Mouse (Mus musculus): ENCODE data around the gene Ccdc43. TPM values are rescaled to one million over a fixed set of nuclear protein-coding genes. Genes with fewer than 3 reads are reported as not detected.

The Ccdc43 gene
- polyA plus RNA-seq (2016; fragmentation: Nextera tagmentation; extraction: Ambion mirVana), result 52.4 and 54.9 TPM in 2 replicates

GRCm38 (mm10) chr11:102697338-102698017 lies at the start of gene Ccdc43:
TSS of gene Ccdc43 (minus strand) at chr11:102697782.
- H3K36me3 ChIP-seq, result peaks cover 19% of the 10 kb centered on the region
- 0 out of 2 replicates have a peak within 1 kb of the TSS, but pooled peaks have one; percentile 9 for H3K27ac ChIP-seq
- peaks cover 15% of the 10 kb centered on the region for H3K4me1 ChIP-seq (replicated peaks)
- peaks cover 4% of the 10 kb centered on the region; the same call in 1 of the 2 replicates for H3K27me3 ChIP-seq
- H3K4me3 ChIP-seq (replicated peaks), result peak within 1 kb of the TSS; percentile 73
- under 1% methylated on average over 49 of the region's 49 CpGs for WGBS
- peak within 1 kb of the TSS; percentile 78 for H3K9ac ChIP-seq (replicated peaks)
- ATAC-seq (ENCODE audit: insufficient number of reproducible peaks, insufficient read depth, low FRiP score, low TSS enrichment, low read depth), result peak; percentile 85
- no peaks in the 10 kb centered on the region for H3K9me3 ChIP-seq
- peak within 1 kb of the TSS; percentile 59 for H3K4me2 ChIP-seq

- no peak overlapping the region for H3K27ac ChIP-seq
- H3K36me3 ChIP-seq, result no peaks in the 10 kb centered on the region
- no peak overlapping the region for H3K9ac ChIP-seq (replicated peaks)
- no peak overlapping the region for H3K4me2 ChIP-seq
- H3K4me1 ChIP-seq (replicated peaks), result peaks cover 8% of the 10 kb centered on the region
- H3K27me3 ChIP-seq, result peaks cover 27% of the 10 kb centered on the region
- WGBS, result 87% methylated on average over 3 of the region's 3 CpGs
- no peak overlapping the region for H3K4me3 ChIP-seq (replicated peaks)
- no peaks in the 10 kb centered on the region for H3K9me3 ChIP-seq
- no peak for ATAC-seq (ENCODE audit: insufficient number of reproducible peaks, insufficient read depth, low FRiP score, low TSS enrichment, low read depth)
Measured at GRCm38 (mm10) chr11:102744746-102745145, 47.2 kb upstream of the Ccdc43 start.

- Histone ChIP-seq H3K27me3 (peaks cover 29% of the 10 kb centered on the region), H3K4me1 (replicated peaks) (peaks cover 13% of the 10 kb centered on the region), H3K9me3 (no peaks in the 10 kb centered on the region), H3K27ac (no peak overlapping the region), H3K4me3 (replicated peaks) (no peak overlapping the region), H3K9ac (replicated peaks) (no peak overlapping the region), H3K4me2 (no peak overlapping the region), H3K36me3 (no peaks in the 10 kb centered on the region)
- ATAC-seq (ENCODE audit: insufficient number of reproducible peaks, insufficient read depth, low FRiP score, low TSS enrichment, low read depth), result no peak
- 75% methylated on average over 5 of the region's 5 CpGs for WGBS
Measured at GRCm38 (mm10) chr11:102742843-102743242, 45.3 kb upstream of the Ccdc43 start.

- Histone ChIP-seq H3K4me3 (replicated peaks) (no peak overlapping the region), H3K36me3 (no peaks in the 10 kb centered on the region), H3K4me1 (replicated peaks) (peaks cover 13% of the 10 kb centered on the region), H3K4me2 (no peak overlapping the region), H3K27ac (no peak overlapping the region), H3K9me3 (no peaks in the 10 kb centered on the region), H3K9ac (replicated peaks) (no peak overlapping the region), H3K27me3 (peaks cover 29% of the 10 kb centered on the region)
- no peak for ATAC-seq (ENCODE audit: insufficient number of reproducible peaks, insufficient read depth, low FRiP score, low TSS enrichment, low read depth)
- WGBS, result 34% methylated on average over 7 of the region's 7 CpGs
Measured at GRCm38 (mm10) chr11:102742066-102742465, 44.5 kb upstream of the Ccdc43 start.

- 9% methylated on average over 22 of the region's 22 CpGs for WGBS
- H3K36me3 ChIP-seq, result no peaks in the 10 kb centered on the region
- H3K27me3 ChIP-seq, result peaks cover 29% of the 10 kb centered on the region
- H3K9me3 ChIP-seq, result no peaks in the 10 kb centered on the region
- H3K4me3 ChIP-seq (replicated peaks), result no peak overlapping the region
- peak overlapping the region; percentile 35 for H3K4me2 ChIP-seq
- peak; percentile 29; the same call in 1 of the 2 replicates for ATAC-seq (ENCODE audit: insufficient number of reproducible peaks, insufficient read depth, low FRiP score, low TSS enrichment, low read depth)
- no peak overlapping the region for H3K27ac ChIP-seq
- peaks cover 13% of the 10 kb centered on the region for H3K4me1 ChIP-seq (replicated peaks)
- peak overlapping the region; percentile 34; the same call in 1 of the 2 replicates for H3K9ac ChIP-seq (replicated peaks)
Measured at GRCm38 (mm10) chr11:102741129-102741950, 43.8 kb upstream of the Ccdc43 start.

GRCm38 (mm10) chr11:102740634-102741033 lies 43.1 kb upstream of the Ccdc43 start:
- ATAC-seq (ENCODE audit: insufficient number of reproducible peaks, insufficient read depth, low FRiP score, low TSS enrichment, low read depth), result peak; percentile 17; the same call in 1 of the 2 replicates
- WGBS, result 40% methylated on average over 11 of the region's 11 CpGs

GRCm38 (mm10) chr11:102739278-102739966 lies 41.8 kb upstream of the Ccdc43 start:
- Histone ChIP-seq H3K36me3 (no peaks in the 10 kb centered on the region), H3K9ac (replicated peaks) (0 out of 2 replicates have a peak overlapping the region, but pooled peaks have one; percentile 24), H3K27ac (no peak overlapping the region), H3K4me2 (peak overlapping the region; percentile 65), H3K27me3 (peaks cover 29% of the 10 kb centered on the region), H3K9me3 (no peaks in the 10 kb centered on the region), H3K4me3 (replicated peaks) (peak overlapping the region; percentile 28), H3K4me1 (replicated peaks) (peaks cover 13% of the 10 kb centered on the region)
- ATAC-seq (ENCODE audit: insufficient number of reproducible peaks, insufficient read depth, low FRiP score, low TSS enrichment, low read depth), result no peak
- 6% methylated on average over 20 of the region's 20 CpGs for WGBS

More at GRCm38 (mm10) chr11:102740634-102741033, 43.1 kb upstream of the Ccdc43 start:
- no peaks in the 10 kb centered on the region for H3K9me3 ChIP-seq
- H3K4me1 ChIP-seq (replicated peaks), result peaks cover 13% of the 10 kb centered on the region
- H3K36me3 ChIP-seq, result no peaks in the 10 kb centered on the region
- no peak overlapping the region for H3K4me3 ChIP-seq (replicated peaks)
- H3K9ac ChIP-seq (replicated peaks), result no peak overlapping the region
- H3K27ac ChIP-seq, result no peak overlapping the region
- H3K27me3 ChIP-seq, result peaks cover 29% of the 10 kb centered on the region
- no peak overlapping the region for H3K4me2 ChIP-seq

GRCm38 (mm10) chr11:102738046-102738445 lies 40.5 kb upstream of the Ccdc43 start:
- Histone ChIP-seq H3K9me3 (no peaks in the 10 kb centered on the region), H3K27ac (no peak overlapping the region), H3K4me3 (replicated peaks) (no peak overlapping the region), H3K4me2 (no peak overlapping the region), H3K9ac (replicated peaks) (no peak overlapping the region), H3K27me3 (peaks cover 28% of the 10 kb centered on the region), H3K4me1 (replicated peaks) (peaks cover 13% of the 10 kb centered on the region), H3K36me3 (no peaks in the 10 kb centered on the region)
- 83% methylated on average over 3 of the region's 3 CpGs for WGBS
- no peak for ATAC-seq (ENCODE audit: insufficient number of reproducible peaks, insufficient read depth, low FRiP score, low TSS enrichment, low read depth)

- Histone ChIP-seq H3K27ac (no peak overlapping the region), H3K4me2 (no peak overlapping the region), H3K4me3 (replicated peaks) (no peak overlapping the region), H3K9ac (replicated peaks) (no peak overlapping the region), H3K9me3 (no peaks in the 10 kb centered on the region), H3K36me3 (no peaks in the 10 kb centered on the region), H3K4me1 (replicated peaks) (peaks cover 6% of the 10 kb centered on the region), H3K27me3 (peaks cover 7% of the 10 kb centered on the region)
- WGBS, result 91% methylated on average over 6 of the region's 6 CpGs
- ATAC-seq (ENCODE audit: insufficient number of reproducible peaks, insufficient read depth, low FRiP score, low TSS enrichment, low read depth), result no peak
Measured at GRCm38 (mm10) chr11:102734961-102735360, 37.4 kb upstream of the Ccdc43 start.

- no peak for ATAC-seq (ENCODE audit: insufficient number of reproducible peaks, insufficient read depth, low FRiP score, low TSS enrichment, low read depth)
Measured at GRCm38 (mm10) chr11:102733146-102733545, 35.6 kb upstream of the Ccdc43 start.

GRCm38 (mm10) chr11:102731366-102731765 lies 33.8 kb upstream of the Ccdc43 start:
- Histone ChIP-seq H3K9ac (replicated peaks) (no peak overlapping the region), H3K27ac (no peak overlapping the region), H3K4me1 (replicated peaks) (no peaks in the 10 kb centered on the region), H3K4me2 (no peak overlapping the region), H3K4me3 (replicated peaks) (no peak overlapping the region), H3K36me3 (no peaks in the 10 kb centered on the region), H3K9me3 (no peaks in the 10 kb centered on the region), H3K27me3 (no peaks in the 10 kb centered on the region)
- WGBS, result 85% methylated on average over 6 of the region's 6 CpGs
- no peak for ATAC-seq (ENCODE audit: insufficient number of reproducible peaks, insufficient read depth, low FRiP score, low TSS enrichment, low read depth)

More at GRCm38 (mm10) chr11:102733146-102733545, 35.6 kb upstream of the Ccdc43 start:
- Histone ChIP-seq H3K27me3 (no peaks in the 10 kb centered on the region), H3K9me3 (no peaks in the 10 kb centered on the region), H3K4me2 (no peak overlapping the region), H3K27ac (no peak overlapping the region), H3K36me3 (no peaks in the 10 kb centered on the region), H3K4me3 (replicated peaks) (no peak overlapping the region), H3K9ac (replicated peaks) (no peak overlapping the region), H3K4me1 (replicated peaks) (no peaks in the 10 kb centered on the region)
- 60% methylated on average over 5 of the region's 5 CpGs for WGBS

Data from limb, embryonic 12.5 days (tissue).